Mouse (Mus musculus): Measurements from ENCODE around the gene Tbc1d22b. TPM values are rescaled to one million over a fixed set of nuclear protein-coding genes. Genes with fewer than 3 reads are reported as not detected.
A peak's percentile ranks its signal among the peaks of the same experiment; 100 is the strongest.

Tbc1d22b gene
- polyA plus RNA-seq, 1 experiment from 2014 or later, result 8.6 TPM

- TF ChIP-seq CTCF (IDR thresholded peaks at IDR 0.05; ENCODE audit: low read depth), result no peak
- no peak overlapping the region for H3K9ac ChIP-seq (ENCODE audit: low read depth, low read length)
- H3K4me2 ChIP-seq (replicated peaks; ENCODE audit: low read depth), result no peak overlapping the region
- no peaks in the 10 kb centered on the region for H3K9me3 ChIP-seq (ENCODE audit: control insufficient read depth)
- 81% methylated on average over 15 of the region's 15 CpGs for WGBS
- ATAC-seq, result no peak
- peaks cover 39% of the 10 kb centered on the region for H3K36me3 ChIP-seq (ENCODE audit: control insufficient read depth, insufficient read depth)
- no peaks in the 10 kb centered on the region for H3K27me3 ChIP-seq (replicated peaks; ENCODE audit: control insufficient read depth, insufficient read depth, low read length)
- H3K27ac ChIP-seq (ENCODE audit: low read depth, low read length), result no peak overlapping the region; the same call in 1 of the 2 replicates
- H3K4me3 ChIP-seq (ENCODE audit: low read depth, low read length), result no peak overlapping the region
- 0 out of 2 replicates have a peak, but pooled peaks cover 2% of the 10 kb centered on the region for H3K4me1 ChIP-seq (replicated peaks; ENCODE audit: control insufficient read depth, insufficient read depth, low read length)
Observed at GRCm38 (mm10) chr17:29595891-29596770, 46.5 kb downstream of the Tbc1d22b start.

DNA sequence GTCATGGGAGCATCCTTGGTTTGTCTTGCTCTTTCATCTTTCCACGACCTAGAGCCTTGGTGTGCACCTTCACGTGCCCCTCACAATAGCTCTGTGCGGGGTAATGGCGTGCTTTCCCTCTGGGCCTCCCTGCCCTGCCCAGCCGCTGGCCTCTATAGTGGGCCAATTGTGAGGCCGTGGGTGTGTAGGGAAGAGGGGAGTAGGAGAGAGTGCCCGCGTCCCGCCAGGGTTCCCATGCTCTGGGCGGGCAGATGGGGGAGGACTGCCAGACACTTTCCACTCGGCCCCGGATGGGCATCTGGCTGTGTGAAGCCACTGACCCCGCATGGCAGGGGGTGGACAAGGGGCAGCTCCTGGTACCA lies 47.2 kb downstream of the Tbc1d22b start:
- WGBS, result 78% methylated on average over 13 of the region's 13 CpGs
- no peak for TF ChIP-seq CTCF (IDR thresholded peaks at IDR 0.05; ENCODE audit: low read depth)
- no peak overlapping the region for H3K9ac ChIP-seq (ENCODE audit: low read depth, low read length)
- no peak overlapping the region for H3K27ac ChIP-seq (ENCODE audit: low read depth, low read length)
- 0 out of 2 replicates have a peak, but pooled peaks cover 2% of the 10 kb centered on the region for H3K4me1 ChIP-seq (replicated peaks; ENCODE audit: control insufficient read depth, insufficient read depth, low read length)
- H3K4me2 ChIP-seq (replicated peaks; ENCODE audit: low read depth), result peak overlapping the region; percentile 9; the same call in 1 of the 2 replicates
- no peaks in the 10 kb centered on the region for H3K27me3 ChIP-seq (replicated peaks; ENCODE audit: control insufficient read depth, insufficient read depth, low read length)
- no peak overlapping the region for H3K4me3 ChIP-seq (ENCODE audit: low read depth, low read length)
- ATAC-seq, result no peak
- H3K9me3 ChIP-seq (ENCODE audit: control insufficient read depth), result no peaks in the 10 kb centered on the region
- peaks cover 39% of the 10 kb centered on the region for H3K36me3 ChIP-seq (ENCODE audit: control insufficient read depth, insufficient read depth)

DNA sequence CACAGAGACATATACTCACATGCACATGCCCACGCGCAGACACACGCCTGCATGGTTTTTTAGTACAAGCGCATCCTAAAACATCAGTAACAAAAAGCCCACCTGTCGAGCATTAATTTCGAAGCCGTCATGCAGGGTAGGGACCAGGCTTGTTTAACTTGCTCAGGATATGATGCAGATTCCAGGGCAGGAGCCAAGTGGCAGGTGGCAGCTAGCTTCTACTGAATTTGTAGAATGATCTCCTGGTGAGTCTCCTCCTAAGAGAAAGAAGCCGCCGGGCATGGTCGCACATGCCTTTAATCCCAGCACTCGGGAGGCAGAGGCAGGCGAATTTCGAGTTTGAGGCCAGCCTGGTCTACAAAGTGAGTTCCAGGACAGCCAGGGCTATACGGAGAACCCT lies 49.5 kb downstream of the Tbc1d22b start:
- ATAC-seq, result no peak
- Histone ChIP-seq H3K4me3 (ENCODE audit: low read depth, low read length) (no peak overlapping the region), H3K4me1 (replicated peaks; ENCODE audit: control insufficient read depth, insufficient read depth, low read length) (0 out of 2 replicates have a peak, but pooled peaks cover 2% of the 10 kb centered on the region), H3K9ac (ENCODE audit: low read depth, low read length) (no peak overlapping the region), H3K4me2 (replicated peaks; ENCODE audit: low read depth) (no peak overlapping the region), H3K27me3 (replicated peaks; ENCODE audit: control insufficient read depth, insufficient read depth, low read length) (no peaks in the 10 kb centered on the region), H3K27ac (ENCODE audit: low read depth, low read length) (no peak overlapping the region), H3K9me3 (ENCODE audit: control insufficient read depth) (no peaks in the 10 kb centered on the region), H3K36me3 (ENCODE audit: control insufficient read depth, insufficient read depth) (peaks cover 43% of the 10 kb centered on the region)
- no peak for TF ChIP-seq CTCF (IDR thresholded peaks at IDR 0.05; ENCODE audit: low read depth)
- 96% methylated on average over 14 of the region's 14 CpGs for WGBS

DNA sequence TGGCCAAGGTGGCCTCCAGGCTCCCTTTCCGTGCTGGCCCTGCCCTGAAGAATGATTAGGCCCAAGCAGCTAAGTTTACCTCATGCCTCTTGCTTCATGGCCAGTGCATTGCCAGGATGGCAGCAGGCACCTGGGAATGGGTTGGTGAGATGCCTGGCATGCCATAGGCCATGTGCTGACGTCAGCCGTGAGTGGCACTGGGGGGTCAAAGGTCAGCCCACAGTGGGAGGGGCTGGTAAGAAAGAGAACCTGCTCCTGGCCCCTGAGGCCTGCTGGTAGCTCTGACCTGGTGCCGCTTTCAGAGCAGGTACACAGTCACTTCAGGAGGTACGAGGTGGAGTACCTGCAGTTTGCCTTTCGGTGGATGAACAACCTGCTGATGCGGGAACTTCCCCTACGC lies 50.0 kb downstream of the Tbc1d22b start:
- Histone ChIP-seq H3K4me3 (ENCODE audit: low read depth, low read length) (no peak overlapping the region), H3K27ac (ENCODE audit: low read depth, low read length) (no peak overlapping the region), H3K9me3 (ENCODE audit: control insufficient read depth) (no peaks in the 10 kb centered on the region), H3K9ac (ENCODE audit: low read depth, low read length) (no peak overlapping the region), H3K27me3 (replicated peaks; ENCODE audit: control insufficient read depth, insufficient read depth, low read length) (no peaks in the 10 kb centered on the region), H3K4me2 (replicated peaks; ENCODE audit: low read depth) (no peak overlapping the region), H3K36me3 (ENCODE audit: control insufficient read depth, insufficient read depth) (peaks cover 40% of the 10 kb centered on the region), H3K4me1 (replicated peaks; ENCODE audit: control insufficient read depth, insufficient read depth, low read length) (0 out of 2 replicates have a peak, but pooled peaks cover 2% of the 10 kb centered on the region)
- TF ChIP-seq CTCF (IDR thresholded peaks at IDR 0.05; ENCODE audit: low read depth), result no peak
- peak; percentile 41 for ATAC-seq
- 64% methylated on average over 8 of the region's 8 CpGs for WGBS

DNA sequence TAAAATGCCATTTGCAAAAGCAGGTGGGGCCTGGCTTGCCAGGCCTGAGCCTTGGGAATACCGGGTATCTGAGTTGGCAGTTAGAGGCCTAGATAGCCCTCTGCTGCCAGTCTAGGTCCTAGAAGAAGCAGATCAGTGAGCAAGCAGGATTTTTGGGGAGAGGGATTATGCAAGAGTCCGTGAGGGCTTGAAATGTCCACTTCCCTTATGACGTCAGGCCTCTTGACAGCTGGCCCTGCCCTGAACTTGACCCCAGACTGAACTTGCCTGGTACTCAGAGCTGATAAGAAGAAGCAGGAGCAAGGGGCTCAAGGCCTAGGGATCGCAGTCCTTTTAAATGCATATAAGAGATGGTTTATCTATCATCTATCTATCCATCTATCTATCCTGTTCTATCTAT lies 51.8 kb downstream of the Tbc1d22b start:
- Histone ChIP-seq H3K4me2 (replicated peaks; ENCODE audit: low read depth) (no peak overlapping the region), H3K9me3 (ENCODE audit: control insufficient read depth) (no peaks in the 10 kb centered on the region), H3K4me3 (ENCODE audit: low read depth, low read length) (no peak overlapping the region), H3K4me1 (replicated peaks; ENCODE audit: control insufficient read depth, insufficient read depth, low read length) (0 out of 2 replicates have a peak, but pooled peaks cover 2% of the 10 kb centered on the region), H3K36me3 (ENCODE audit: control insufficient read depth, insufficient read depth) (peaks cover 35% of the 10 kb centered on the region; the same call in 1 of the 2 replicates), H3K27me3 (replicated peaks; ENCODE audit: control insufficient read depth, insufficient read depth, low read length) (no peaks in the 10 kb centered on the region), H3K9ac (ENCODE audit: low read depth, low read length) (no peak overlapping the region), H3K27ac (ENCODE audit: low read depth, low read length) (no peak overlapping the region)
- no peak for ATAC-seq
- TF ChIP-seq CTCF (IDR thresholded peaks at IDR 0.05; ENCODE audit: low read depth), result no peak
- WGBS, result 48% methylated on average over 4 of the region's 4 CpGs

DNA sequence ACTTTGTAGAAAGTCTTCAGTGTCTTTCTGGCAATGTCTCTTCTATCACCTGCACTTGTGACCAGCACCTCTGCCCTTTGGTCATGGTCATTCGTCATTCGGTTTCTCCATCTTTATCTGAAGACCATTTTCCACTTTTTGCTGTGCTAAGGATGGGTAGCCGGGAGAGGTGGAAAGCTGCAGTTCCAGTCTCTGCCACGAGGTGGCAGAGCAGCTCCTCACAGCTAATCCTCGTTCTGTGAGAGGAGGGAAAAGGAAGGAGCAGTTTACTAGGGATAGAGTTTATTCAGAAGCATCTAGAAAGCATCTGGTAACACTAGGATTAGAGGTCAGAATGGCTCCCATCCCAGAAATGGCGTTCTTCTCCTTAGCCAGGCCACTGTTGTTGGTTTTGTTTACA lies 53.7 kb downstream of the Tbc1d22b start:
- Histone ChIP-seq H3K27ac (ENCODE audit: low read depth, low read length) (no peak overlapping the region), H3K4me1 (replicated peaks; ENCODE audit: control insufficient read depth, insufficient read depth, low read length) (no peaks in the 10 kb centered on the region), H3K4me3 (ENCODE audit: low read depth, low read length) (no peak overlapping the region), H3K27me3 (replicated peaks; ENCODE audit: control insufficient read depth, insufficient read depth, low read length) (no peaks in the 10 kb centered on the region), H3K9me3 (ENCODE audit: control insufficient read depth) (no peaks in the 10 kb centered on the region), H3K9ac (ENCODE audit: low read depth, low read length) (no peak overlapping the region), H3K4me2 (replicated peaks; ENCODE audit: low read depth) (no peak overlapping the region), H3K36me3 (ENCODE audit: control insufficient read depth, insufficient read depth) (peaks cover 37% of the 10 kb centered on the region; the same call in 1 of the 2 replicates)
- 19% methylated on average over 6 of the region's 6 CpGs for WGBS
- no peak; the same call in 1 of the 2 replicates for ATAC-seq
- TF ChIP-seq CTCF (IDR thresholded peaks at IDR 0.05; ENCODE audit: low read depth), result peak; percentile 94
